Mouse (Mus musculus) midbrain, embryonic 10.5 days (tissue): ENCODE results near the gene Nmt1. TPM values are rescaled to one million over a fixed set of nuclear protein-coding genes. Genes with fewer than 3 reads are reported as not detected.

ENCODE experiments used
- DNase-seq: peaks from one replicate; pipeline ENCODE4 v3.0.0-alpha.2; 2017; ENCODE audit warnings: low spot score
- H3K27ac ChIP-seq: fragments of 300-500 bp; sonication (generic); replicated peaks from 2 replicates; pipeline ENCODE4 v1.5.1; 2016; ENCODE audit warnings: mild to moderate bottlenecking
- H3K27me3 ChIP-seq: fragments of 300-500 bp; sonication (generic); 2 replicates; pipeline ENCODE4 v1.6.1; 2016; ENCODE audit warnings: low read depth, mild to moderate bottlenecking; ENCODE audit not compliant: poor library complexity, severe bottlenecking
- H3K36me3 ChIP-seq: fragments of 300-500 bp; sonication (generic); 2 replicates; pipeline ENCODE4 v1.6.1; 2016; ENCODE audit warnings: mild to moderate bottlenecking, moderate library complexity
- H3K4me1 ChIP-seq: fragments of 300-500 bp; sonication (generic); 2 replicates; pipeline ENCODE4 v1.6.1; 2016
- H3K4me3 ChIP-seq: fragments of 300-500 bp; sonication (generic); 2 replicates; pipeline ENCODE4 v1.5.1; 2016; ENCODE audit warnings: mild to moderate bottlenecking, moderate library complexity
- H3K9me3 ChIP-seq: fragments of 300-500 bp; sonication (generic); replicated peaks from 2 replicates; pipeline ENCODE4 v1.6.1; 2016; ENCODE audit warnings: mild to moderate bottlenecking
- WGBS: fragments of 180-500 bp; shearing (Covaris S2); methylation state at CpG from one replicate; pipeline ENCODE4 v1.1.7; 2016; 5-methylcytosine and 5-hydroxymethylcytosine counted together
- polyA plus RNA-seq: library from polyadenylated mRNA; unstranded; fragments of >200 nt; fragmentation: Nextera tagmentation; extraction: Ambion mirVana; gene quantifications from 2 replicates; pipeline ENCODE4 v1.2.1, GENCODE M21; 2016

Gene Nmt1
- polyA plus RNA-seq, 1 experiment from 2014 or later = 61.8 TPM

- Histone ChIP-seq H3K27me3 (peaks cover 92% of the 10 kb centered on the region), H3K9me3 (no peaks in the 10 kb centered on the region), H3K4me1 (peaks cover 61% of the 10 kb centered on the region), H3K4me3 (no peak overlapping the region), H3K27ac (no peak overlapping the region), H3K36me3 (no peaks in the 10 kb centered on the region)
- no peak for DNase-seq
- 54% methylated on average over 12 of the region's 12 CpGs for WGBS
Observed at GRCm38 (mm10) chr11:103099352-103099940, 71.5 kb downstream of the Nmt1 start.

GRCm38 (mm10) chr11:103100361-103100760, 72.4 kb downstream of the Nmt1 start:
- 73% methylated on average over 8 of the region's 8 CpGs for WGBS
- no peaks in the 10 kb centered on the region for H3K36me3 ChIP-seq
- H3K27ac ChIP-seq = no peak overlapping the region
- H3K4me3 ChIP-seq = peak overlapping the region; percentile 60; the same call in 1 of the 2 replicates
- peaks cover 96% of the 10 kb centered on the region for H3K27me3 ChIP-seq
- no peak for DNase-seq
- no peaks in the 10 kb centered on the region for H3K9me3 ChIP-seq
- H3K4me1 ChIP-seq = peaks cover 60% of the 10 kb centered on the region

- DNase-seq = peak; percentile 78
- Histone ChIP-seq H3K27me3 (peaks cover 91% of the 10 kb centered on the region), H3K36me3 (no peaks in the 10 kb centered on the region), H3K9me3 (no peaks in the 10 kb centered on the region), H3K4me1 (peaks cover 60% of the 10 kb centered on the region), H3K27ac (peak within 1 kb of the TSS; percentile 58), H3K4me3 (peak within 1 kb of the TSS; percentile 60)
- under 1% methylated on average over 34 of the region's 34 CpGs for WGBS
Observed at GRCm38 (mm10) chr11:103101481-103101865, 73.5 kb downstream of the Nmt1 start, which contains the start of the genes Plcd3 and Acbd4. Plcd3 (minus strand) TSS chr11:103101658. Acbd4 (plus strand) TSS chr11:103101682.

- peak overlapping the region; percentile 60 for H3K4me3 ChIP-seq
- DNase-seq = peak; percentile 62
Observed at GRCm38 (mm10) chr11:103101866-103102501, 74.0 kb downstream of the Nmt1 start.

GRCm38 (mm10) chr11:103102725-103103349, 74.8 kb downstream of the Nmt1 start:
- WGBS = 1% methylated on average over 35 of the region's 35 CpGs
- H3K36me3 ChIP-seq = no peaks in the 10 kb centered on the region
- peaks cover 77% of the 10 kb centered on the region for H3K27me3 ChIP-seq
- no peaks in the 10 kb centered on the region for H3K9me3 ChIP-seq
- H3K4me3 ChIP-seq = peak overlapping the region; percentile 60
- peak; percentile 98 for DNase-seq
- H3K4me1 ChIP-seq = peaks cover 48% of the 10 kb centered on the region
- H3K27ac ChIP-seq = peak overlapping the region; percentile 69

More at GRCm38 (mm10) chr11:103101866-103102501, 74.0 kb downstream of the Nmt1 start:
- H3K27ac ChIP-seq = peak overlapping the region; percentile 58
- H3K27me3 ChIP-seq = peaks cover 86% of the 10 kb centered on the region
- 2% methylated on average over 30 of the region's 30 CpGs for WGBS
- peaks cover 56% of the 10 kb centered on the region for H3K4me1 ChIP-seq
- H3K36me3 ChIP-seq = no peaks in the 10 kb centered on the region
- no peaks in the 10 kb centered on the region for H3K9me3 ChIP-seq

- H3K4me1 ChIP-seq = peaks cover 46% of the 10 kb centered on the region
- H3K9me3 ChIP-seq = no peaks in the 10 kb centered on the region
- H3K27me3 ChIP-seq = peaks cover 69% of the 10 kb centered on the region
- WGBS = 51% methylated on average over 8 of the region's 8 CpGs
- DNase-seq = no peak
- peak overlapping the region; percentile 60 for H3K4me3 ChIP-seq
- no peak overlapping the region for H3K27ac ChIP-seq
- H3K36me3 ChIP-seq = no peaks in the 10 kb centered on the region
Observed at GRCm38 (mm10) chr11:103103621-103104020, 75.6 kb downstream of the Nmt1 start.

GRCm38 (mm10) chr11:103104469-103104868, 76.5 kb downstream of the Nmt1 start:
- no peaks in the 10 kb centered on the region for H3K9me3 ChIP-seq
- no peak for DNase-seq
- H3K27me3 ChIP-seq = peaks cover 61% of the 10 kb centered on the region
- 79% methylated on average over 7 of the region's 7 CpGs for WGBS
- H3K4me3 ChIP-seq = no peak overlapping the region
- 0 out of 2 replicates have a peak overlapping the region, but pooled peaks have one; percentile 23 for H3K27ac ChIP-seq
- H3K36me3 ChIP-seq = no peaks in the 10 kb centered on the region
- peaks cover 38% of the 10 kb centered on the region for H3K4me1 ChIP-seq

GRCm38 (mm10) chr11:103105180-103105725, 77.3 kb downstream of the Nmt1 start:
- no peaks in the 10 kb centered on the region for H3K36me3 ChIP-seq
- no peak overlapping the region for H3K4me3 ChIP-seq
- H3K4me1 ChIP-seq = peaks cover 38% of the 10 kb centered on the region
- no peak for DNase-seq
- peaks cover 55% of the 10 kb centered on the region for H3K27me3 ChIP-seq
- no peaks in the 10 kb centered on the region for H3K9me3 ChIP-seq
- WGBS = 59% methylated on average over 14 of the region's 14 CpGs
- H3K27ac ChIP-seq = no peak overlapping the region

- DNase-seq = no peak
- H3K4me1 ChIP-seq = peaks cover 38% of the 10 kb centered on the region
- 81% methylated on average over 6 of the region's 6 CpGs for WGBS
- H3K27ac ChIP-seq = no peak overlapping the region
- no peak overlapping the region for H3K4me3 ChIP-seq
- peaks cover 55% of the 10 kb centered on the region for H3K27me3 ChIP-seq
- no peaks in the 10 kb centered on the region for H3K9me3 ChIP-seq
- H3K36me3 ChIP-seq = no peaks in the 10 kb centered on the region
Observed at GRCm38 (mm10) chr11:103105810-103106209, 77.8 kb downstream of the Nmt1 start.

- Histone ChIP-seq H3K27me3 (peaks cover 55% of the 10 kb centered on the region), H3K4me3 (no peak overlapping the region), H3K27ac (no peak overlapping the region), H3K9me3 (no peaks in the 10 kb centered on the region), H3K36me3 (no peaks in the 10 kb centered on the region), H3K4me1 (peaks cover 36% of the 10 kb centered on the region)
- WGBS = 75% methylated on average over 4 of the region's 4 CpGs
- DNase-seq = no peak
Observed at GRCm38 (mm10) chr11:103106386-103106785, 78.4 kb downstream of the Nmt1 start.

- Histone ChIP-seq H3K4me1 (peaks cover 30% of the 10 kb centered on the region), H3K4me3 (peak overlapping the region; percentile 47)
Observed at GRCm38 (mm10) chr11:103111301-103111700, 83.3 kb downstream of the Nmt1 start.

GRCm38 (mm10) chr11:103111881-103112551, 84.0 kb downstream of the Nmt1 start:
- peak; percentile 53 for DNase-seq
- WGBS = under 1% methylated on average over 28 of the region's 28 CpGs
- peaks cover 41% of the 10 kb centered on the region for H3K27me3 ChIP-seq
- no peaks in the 10 kb centered on the region for H3K36me3 ChIP-seq
- peak overlapping the region; percentile 74 for H3K27ac ChIP-seq
- H3K9me3 ChIP-seq = no peaks in the 10 kb centered on the region
- peak overlapping the region; percentile 47 for H3K4me3 ChIP-seq
- peaks cover 36% of the 10 kb centered on the region for H3K4me1 ChIP-seq

More at GRCm38 (mm10) chr11:103111301-103111700, 83.3 kb downstream of the Nmt1 start:
- DNase-seq = no peak
- H3K27ac ChIP-seq = peak overlapping the region; percentile 74; the same call in 1 of the 2 replicates
- no peaks in the 10 kb centered on the region for H3K36me3 ChIP-seq
- peaks cover 41% of the 10 kb centered on the region for H3K27me3 ChIP-seq
- no peaks in the 10 kb centered on the region for H3K9me3 ChIP-seq
- WGBS = 17% methylated on average over 10 of the region's 10 CpGs
